Mouse (Mus musculus) left cerebral cortex, postnatal 25 days (tissue): ENCODE measurements around the gene Cyp27b1. TPM values are rescaled to one million over a fixed set of nuclear protein-coding genes. Genes with fewer than 3 reads are reported as not detected.

Experiments used
- DNase-seq, 2 experiments: peaks; one replicate each; pipeline ENCODE4 v3.0.0; 2022; ENCODE audit warnings: low spot score in 2 of 2, mixed read lengths in 1 of 2
- intact Hi-C: fragments of 180-260 bp; cut with DNase I; formaldehyde crosslinking; loops from one replicate; pipeline ENCODE4 v1.15.1; 2025
- total RNA-seq, 2 experiments: library from RNA; stranded (reverse); gene quantifications; 2 replicates each; pipeline ENCODE4 v1.2.3; 2021

The Cyp27b1 gene
- total RNA-seq, 2 experiments from 2014 or later = 0.57 to 1.1 TPM

GRCm38 (mm10) chr10:127080901-127081780 is 33.1 kb downstream of the Cyp27b1 start:
- intact Hi-C loops = loop anchor here (1.0 kb wide), 1 partner anchor 10 kb away; no protein-coding TSS in a partner anchor
- DNase-seq = peak in 1 of 2 experiments; percentile 72

- intact Hi-C loops = no loop called here
- peak in 1 of 2 experiments; percentile 64 for DNase-seq
These were observed 34.1 kb downstream of the Cyp27b1 start for GRCm38 (mm10) chr10:127081996-127082620.

GRCm38 (mm10) chr10:127083292-127083914 is 35.4 kb downstream of the Cyp27b1 start:
- no peak for DNase-seq
- intact Hi-C loops = no loop called here

- DNase-seq = no peak
- intact Hi-C loops = no loop called here
These were observed 35.9 kb downstream of the Cyp27b1 start for GRCm38 (mm10) chr10:127083915-127084306.

- intact Hi-C loops = no loop called here
- no peak for DNase-seq
These were observed 37.0 kb downstream of the Cyp27b1 start for GRCm38 (mm10) chr10:127085052-127085451.

- no peak for DNase-seq
- intact Hi-C loops = no loop called here
These were observed 37.6 kb downstream of the Cyp27b1 start for GRCm38 (mm10) chr10:127085633-127086032.

- intact Hi-C loops = loop anchor here (1.0 kb wide), 1 partner anchor 10 kb away; no protein-coding TSS in a partner anchor
- DNase-seq = peak in 1 of 2 experiments; percentile 66
These were observed 42.7 kb downstream of the Cyp27b1 start for GRCm38 (mm10) chr10:127090560-127091411.

GRCm38 (mm10) chr10:127091507-127092396 is 43.7 kb downstream of the Cyp27b1 start:
- intact Hi-C loops = loop anchor here (1.0 kb wide), 1 partner anchor 11 kb away; no protein-coding TSS in a partner anchor
- no peak for DNase-seq

- intact Hi-C loops = no loop called here
- DNase-seq = no peak
These were observed 44.7 kb downstream of the Cyp27b1 start for GRCm38 (mm10) chr10:127092742-127093141.

GRCm38 (mm10) chr10:127094382-127094802 is 46.3 kb downstream of the Cyp27b1 start:
- intact Hi-C loops = no loop called here
- peak in 1 of 2 experiments; percentile 65 for DNase-seq

GRCm38 (mm10) chr10:127098514-127098913 is 50.5 kb downstream of the Cyp27b1 start:
- no peak for DNase-seq
- intact Hi-C loops = no loop called here

GRCm38 (mm10) chr10:127099191-127099590 is 51.1 kb downstream of the Cyp27b1 start:
- no peak for DNase-seq
- intact Hi-C loops = no loop called here

- intact Hi-C loops = no loop called here
- DNase-seq = no peak
These were observed 51.8 kb downstream of the Cyp27b1 start for GRCm38 (mm10) chr10:127099868-127100267.

- no peak for DNase-seq
- intact Hi-C loops = no loop called here
These were observed 52.4 kb downstream of the Cyp27b1 start for GRCm38 (mm10) chr10:127100414-127100813.

- intact Hi-C loops = no loop called here
- no peak for DNase-seq
These were observed 53.1 kb downstream of the Cyp27b1 start for GRCm38 (mm10) chr10:127101151-127101550.
